Mouse (Mus musculus): Measurements from ENCODE around the gene Rad51c.
"Not testable (repeated sequence)": the region's sequence is repeated elsewhere in the genome, so short reads cannot be mapped to it uniquely, and the experiment has no call there.

Rad51c gene

DNA sequence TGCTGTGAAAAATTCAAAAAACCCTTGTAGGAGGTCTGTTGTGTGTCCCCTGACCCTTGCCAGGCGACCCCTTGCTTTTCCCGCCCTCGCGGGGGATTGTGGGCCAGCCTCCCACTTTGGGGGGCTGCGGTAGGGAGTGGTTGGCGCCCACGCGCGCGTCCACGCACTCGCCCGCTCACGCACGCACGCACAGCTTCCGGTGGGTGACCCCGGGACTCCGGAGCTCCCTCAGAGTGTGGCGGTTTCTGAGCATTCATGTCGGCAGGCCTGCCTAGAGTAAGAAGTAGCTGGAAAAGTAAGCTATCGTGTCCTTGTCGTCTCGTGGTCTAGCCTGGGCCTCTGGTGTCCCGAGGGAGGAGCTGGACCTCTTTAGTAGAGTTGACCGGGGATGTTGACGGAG is at the start of gene Rad51c, which contains the start of gene Tex14:
TSS of gene Rad51c (minus strand) at position 79 of the 400 bp plus-strand sequence.
TSS of gene Tex14 (plus strand) at position 190 of the 400 bp plus-strand sequence.
- DNase-seq (ENCODE audit: low spot score): no peak

DNA sequence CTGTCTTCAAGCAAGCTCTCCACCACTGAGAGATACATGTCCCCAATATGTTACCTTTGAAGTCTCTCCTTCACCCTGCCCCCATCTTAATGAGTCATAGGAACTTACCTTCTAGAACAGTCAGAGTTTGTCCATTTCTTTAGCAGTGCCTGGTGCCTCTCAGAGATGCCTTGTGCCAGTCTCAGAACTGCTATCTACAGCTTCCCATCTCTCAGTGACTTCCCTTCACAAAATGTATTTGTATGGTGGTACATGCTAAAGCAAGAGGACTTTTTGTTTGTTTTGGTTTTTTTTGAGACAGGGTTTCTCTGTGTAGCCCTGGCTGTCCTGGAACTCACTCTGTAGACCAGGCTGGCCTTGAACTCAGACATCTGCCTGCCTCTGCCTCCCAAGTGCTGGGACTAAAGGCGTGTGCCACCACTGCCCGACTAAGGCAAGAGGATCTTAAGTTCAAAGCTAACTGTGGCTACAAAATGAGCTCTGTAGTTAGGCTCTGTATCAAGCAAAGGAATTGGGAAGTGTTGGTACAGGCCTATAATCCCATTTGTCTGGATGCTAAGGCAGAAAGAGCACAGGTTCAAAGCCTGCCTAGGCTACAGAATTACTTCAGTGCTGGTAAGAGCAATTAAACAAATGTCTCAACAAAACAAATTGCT is 49.4 kb upstream of the Rad51c start:
- no peak for DNase-seq (ENCODE audit: low spot score)

DNA sequence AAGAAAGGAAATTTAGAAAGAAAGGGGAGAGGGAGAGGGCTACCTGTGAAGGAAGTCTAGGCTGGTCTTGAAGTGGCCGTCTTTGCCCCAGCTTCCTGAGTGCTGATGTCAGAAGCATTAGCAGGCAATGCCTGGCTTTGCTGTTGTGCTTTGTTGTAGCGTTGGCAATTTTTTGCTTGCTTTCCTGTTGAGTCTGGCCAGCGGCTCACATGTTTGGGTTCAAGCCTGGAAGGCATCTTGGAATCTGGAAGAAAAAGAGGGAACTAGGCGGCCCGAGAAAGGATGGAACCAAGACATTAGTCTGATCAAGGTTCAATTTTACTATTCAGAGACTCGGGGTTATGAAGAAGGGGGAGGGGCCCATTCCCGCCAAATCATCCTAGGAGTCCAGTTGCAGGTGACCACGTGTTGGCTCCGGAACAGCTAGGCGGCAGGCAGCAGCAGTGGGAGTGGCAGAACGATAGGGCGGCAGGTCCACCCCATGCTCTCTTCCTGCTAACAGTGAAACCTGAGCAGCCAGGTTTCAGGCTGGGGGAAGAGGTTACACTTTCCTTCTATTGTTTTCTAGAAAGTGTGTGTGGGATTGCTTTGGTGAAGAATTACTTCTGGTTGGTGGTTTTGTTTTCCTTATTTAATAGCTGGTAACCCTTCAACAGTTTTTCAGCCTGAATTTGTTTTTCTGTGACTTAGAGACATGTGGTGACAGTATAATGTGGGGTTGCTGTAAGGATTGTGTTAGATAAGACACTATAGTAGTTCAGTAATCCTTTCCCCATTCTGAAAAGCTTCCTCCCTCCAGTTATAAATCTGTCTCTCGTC is 48.7 kb upstream of the Rad51c start:
- DNase-seq (ENCODE audit: low spot score): no peak

DNA sequence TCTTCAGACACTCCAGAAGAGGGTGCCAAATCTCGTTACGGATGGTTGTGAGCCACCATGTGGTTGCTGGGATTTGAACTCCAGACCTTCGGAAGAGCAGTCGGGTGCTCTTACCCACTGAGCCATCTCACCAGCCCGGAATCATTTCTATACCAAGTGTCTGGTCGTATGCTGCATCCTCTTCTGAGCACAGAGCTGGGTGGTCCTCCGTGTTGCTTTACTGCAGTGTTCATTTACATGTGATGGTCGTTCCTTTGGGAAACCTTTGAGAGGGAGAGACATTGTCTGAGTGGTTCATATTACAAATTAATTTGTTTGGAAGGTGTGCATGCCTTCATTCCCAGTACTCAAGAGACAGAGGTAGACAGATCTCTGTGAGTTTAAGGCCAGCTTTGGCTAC is 48.0 kb upstream of the Rad51c start:
- not testable (repeated sequence) for DNase-seq (ENCODE audit: low spot score)

DNA sequence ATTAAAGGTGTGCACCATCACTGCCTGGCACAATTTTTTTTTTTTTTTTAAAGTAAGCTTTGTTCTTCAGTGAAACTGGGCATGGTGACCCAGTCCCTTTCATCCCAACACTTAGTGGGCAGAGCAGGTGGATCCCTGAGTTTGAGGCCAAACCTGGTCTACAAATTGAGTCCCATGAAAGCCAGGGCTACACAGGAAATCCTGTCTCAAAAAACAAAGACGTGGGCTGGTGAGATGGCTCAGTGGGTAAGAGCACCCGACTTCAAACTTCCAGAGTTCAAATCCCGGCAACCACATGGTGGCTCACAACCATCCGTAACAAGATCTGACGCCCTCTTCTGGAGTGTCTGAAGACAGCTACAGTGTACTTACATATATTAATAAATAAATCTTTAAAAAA is 45.1 kb upstream of the Rad51c start:
- not testable (repeated sequence) for DNase-seq (ENCODE audit: low spot score)

DNA sequence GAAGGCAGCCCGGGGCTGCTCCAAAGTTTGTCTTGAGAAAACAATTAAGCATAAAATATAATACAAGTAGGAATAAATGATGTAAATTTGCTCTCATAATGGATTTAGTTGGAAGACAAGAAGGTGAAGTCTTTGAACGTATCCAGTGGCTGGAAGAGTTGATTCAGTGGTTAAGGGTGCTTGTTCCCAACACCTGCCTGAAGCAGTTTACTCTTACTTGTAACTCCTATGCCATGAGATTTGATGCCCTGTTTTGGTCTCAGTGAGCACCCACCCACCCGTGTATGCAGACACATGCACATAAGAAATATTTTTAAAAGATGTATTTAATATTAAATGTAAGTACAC is 44.4 kb upstream of the Rad51c start:
- DNase-seq (ENCODE audit: low spot score): no peak

DNA sequence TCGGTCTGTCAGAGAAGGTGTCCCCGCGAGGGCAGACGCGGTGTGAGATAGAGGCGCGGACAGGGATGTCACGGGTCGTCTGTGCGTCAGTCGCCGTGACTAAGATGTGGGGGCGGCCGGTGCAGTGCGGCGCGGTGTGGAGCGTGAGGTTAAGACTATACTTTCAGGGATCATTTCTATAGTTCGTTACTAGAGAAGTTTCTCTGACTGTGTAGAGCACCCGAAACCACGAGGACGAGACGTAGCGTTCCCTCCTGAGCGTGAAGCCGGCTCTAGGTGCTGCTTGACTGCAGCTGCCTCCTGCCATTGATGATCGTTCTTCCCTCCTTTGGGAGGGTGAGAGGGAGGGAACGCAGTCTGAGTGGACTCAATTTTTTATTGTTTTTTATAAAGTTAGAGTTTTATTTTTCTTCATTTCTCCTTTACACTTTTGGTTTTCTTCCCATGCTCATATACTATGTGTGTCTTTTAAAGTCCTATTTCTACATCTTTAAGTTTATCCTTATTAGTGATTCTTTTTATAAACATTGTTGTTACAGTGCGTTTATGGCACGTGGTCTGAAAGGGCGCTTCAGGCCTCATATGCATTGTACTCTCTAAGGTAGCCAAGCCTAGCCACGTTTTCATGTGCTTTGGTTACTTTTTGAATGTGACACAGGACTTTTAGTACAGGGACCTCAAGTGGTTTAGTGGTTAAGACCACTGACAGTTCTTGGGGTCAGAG is 43.9 kb upstream of the Rad51c start:
- not testable (repeated sequence) for DNase-seq (ENCODE audit: low spot score)

DNA sequence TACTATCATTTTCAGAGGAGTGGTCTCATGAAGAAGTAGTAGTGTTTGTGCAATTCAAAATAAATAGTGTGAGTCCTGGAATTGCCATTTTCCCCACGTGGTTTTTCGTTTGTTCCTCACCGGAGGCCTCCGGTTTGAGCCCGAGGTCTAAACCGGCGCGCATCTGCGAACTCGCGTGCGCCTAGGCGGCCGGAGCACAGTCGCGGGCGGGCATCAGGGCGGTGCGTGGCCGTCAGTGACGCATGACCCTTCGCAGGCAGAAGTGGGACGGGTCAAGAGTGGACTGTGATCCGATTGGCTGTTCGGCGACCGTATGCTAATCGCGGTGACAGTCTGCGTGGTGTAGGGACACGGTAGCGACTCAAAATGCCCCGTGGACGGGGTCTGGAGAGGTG is 43.3 kb upstream of the Rad51c start:
- DNase-seq (ENCODE audit: low spot score): peak; percentile 88

DNA sequence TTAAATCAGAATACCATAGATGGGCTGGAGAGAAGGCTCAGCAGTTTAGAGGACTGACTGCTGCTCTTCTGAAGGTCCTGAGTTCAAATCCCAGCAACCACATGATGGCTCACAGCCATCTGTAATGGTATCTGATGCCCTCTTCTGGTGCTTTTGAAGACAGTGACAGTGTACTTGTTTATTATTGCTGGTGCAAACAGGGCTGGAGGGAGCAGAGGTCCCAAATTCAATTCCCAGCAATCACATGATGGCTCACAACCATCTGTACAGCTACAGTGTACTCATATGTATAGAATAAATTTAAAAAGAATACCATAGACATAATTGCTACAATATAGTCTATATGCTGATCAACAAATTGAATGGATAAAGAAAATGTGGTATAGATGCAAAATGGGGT is 42.7 kb upstream of the Rad51c start:
- DNase-seq (ENCODE audit: low spot score): no peak

DNA sequence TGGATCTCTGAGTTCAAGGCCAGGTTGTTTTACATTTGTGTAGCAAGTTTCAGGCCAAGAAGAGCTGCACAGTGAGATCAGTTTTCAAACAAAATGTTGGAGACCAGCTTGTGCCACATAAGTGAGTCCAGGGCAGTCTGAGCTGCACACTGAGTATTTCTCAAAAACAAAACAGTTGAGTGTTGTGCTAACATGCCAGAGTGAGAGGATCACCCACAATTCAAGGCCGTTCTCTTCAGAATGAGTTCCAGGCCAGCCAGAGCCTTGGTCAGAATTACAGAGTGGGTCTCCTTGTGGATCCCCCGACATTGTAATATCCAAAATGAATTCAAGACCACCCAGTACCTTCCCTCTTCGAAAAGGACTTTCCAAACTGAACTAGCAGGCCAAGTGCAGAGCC is 41.4 kb upstream of the Rad51c start:
- DNase-seq (ENCODE audit: low spot score): no peak

DNA sequence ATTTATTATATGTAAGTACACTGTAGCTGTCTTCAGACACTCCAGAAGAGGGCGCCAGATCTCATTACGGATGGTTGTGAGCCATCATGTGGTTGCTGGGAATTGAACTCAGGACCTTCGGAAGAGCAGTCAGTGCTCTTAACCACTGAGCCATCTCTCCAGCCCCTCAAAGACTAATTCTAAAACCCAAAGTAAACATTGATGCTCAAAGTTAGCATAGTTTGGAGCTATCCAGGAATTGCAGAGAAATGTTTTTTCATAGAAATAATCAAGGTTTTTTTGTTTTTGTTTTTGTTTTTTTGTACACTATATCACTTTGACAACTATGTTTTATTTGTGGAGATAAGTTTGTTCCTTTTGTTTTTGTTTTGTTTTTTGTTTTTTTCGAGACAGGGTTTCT is 40.8 kb upstream of the Rad51c start:
- DNase-seq (ENCODE audit: low spot score): not testable (repeated sequence)

DNA sequence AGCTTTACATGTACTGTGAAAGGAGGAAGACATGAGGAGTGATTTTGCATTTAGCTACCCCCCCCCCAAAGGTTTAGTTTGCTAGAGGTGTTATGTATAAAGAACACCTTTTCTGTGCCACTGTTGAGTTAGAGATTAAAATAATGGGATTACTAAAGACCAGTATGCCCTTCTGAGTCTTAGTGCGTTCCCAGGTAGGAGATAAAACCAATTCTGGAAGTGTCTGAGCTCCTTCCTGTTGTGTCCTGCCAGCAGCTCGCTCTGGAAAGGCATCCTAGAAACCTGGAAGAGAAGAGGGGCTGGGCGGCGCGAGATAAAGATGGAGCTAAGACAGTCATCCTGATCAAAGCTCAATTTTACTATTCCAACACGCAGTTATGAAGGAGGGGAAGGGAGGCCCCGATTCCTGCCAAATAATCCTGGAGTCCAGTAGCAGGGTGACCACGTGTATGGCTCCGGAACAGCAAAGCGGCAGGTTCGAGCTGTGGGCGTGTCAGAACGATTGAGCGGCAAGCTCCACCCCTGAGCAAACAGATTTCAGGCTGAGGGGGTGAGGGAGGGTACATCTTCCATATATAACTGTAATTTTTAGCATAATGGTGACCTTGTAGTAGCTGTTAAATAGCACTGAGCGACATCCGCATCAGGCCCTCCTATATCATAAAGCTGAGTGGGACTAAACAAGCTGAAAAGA is 40.1 kb upstream of the Rad51c start:
- DNase-seq (ENCODE audit: low spot score): no peak

DNA sequence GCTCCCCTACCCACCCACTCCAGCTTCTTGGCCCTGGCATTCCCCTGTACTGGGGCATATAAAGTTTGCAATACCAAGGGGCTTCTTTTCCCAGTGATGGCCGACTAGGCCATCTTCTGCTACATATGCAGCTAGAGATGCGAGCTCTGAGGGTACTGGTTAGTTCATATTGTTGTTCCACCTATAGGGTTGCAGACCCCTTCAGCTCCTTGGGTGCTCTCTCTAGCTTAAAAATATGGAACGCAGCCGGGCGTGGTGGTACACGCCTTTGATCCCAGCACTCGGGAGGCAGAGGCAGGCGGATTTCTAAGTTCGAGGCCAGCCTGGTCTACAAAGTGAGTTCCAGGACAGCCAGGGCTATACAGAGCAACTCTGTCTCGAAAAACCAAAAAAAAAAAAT is 39.3 kb upstream of the Rad51c start:
- DNase-seq (ENCODE audit: low spot score): not testable (repeated sequence)

DNA sequence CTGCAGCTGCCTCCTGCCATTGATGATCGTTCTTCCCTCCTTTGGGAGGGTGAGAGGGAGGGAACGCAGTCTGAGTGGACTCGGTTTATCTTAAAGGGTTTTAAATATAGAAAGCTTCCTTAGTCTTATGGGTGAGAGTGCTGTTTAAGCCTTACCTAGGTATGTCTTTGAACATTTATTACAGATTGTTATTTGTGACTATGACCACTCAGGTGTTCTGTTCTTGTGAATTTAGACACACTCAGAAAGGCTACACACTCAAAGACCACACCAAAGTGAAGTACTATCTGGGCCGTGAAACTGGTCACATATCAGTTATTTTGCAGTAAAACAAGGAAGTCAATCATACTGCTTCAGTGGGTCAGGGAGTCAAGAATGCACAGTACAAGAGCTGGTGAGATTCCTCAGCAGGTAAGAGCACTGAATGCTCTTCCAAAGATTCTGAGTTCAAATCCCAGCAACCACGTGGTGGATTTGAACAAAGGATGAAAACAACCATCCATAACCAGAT is 38.7 kb upstream of the Rad51c start:
- DNase-seq (ENCODE audit: low spot score): peak; percentile 57

DNA sequence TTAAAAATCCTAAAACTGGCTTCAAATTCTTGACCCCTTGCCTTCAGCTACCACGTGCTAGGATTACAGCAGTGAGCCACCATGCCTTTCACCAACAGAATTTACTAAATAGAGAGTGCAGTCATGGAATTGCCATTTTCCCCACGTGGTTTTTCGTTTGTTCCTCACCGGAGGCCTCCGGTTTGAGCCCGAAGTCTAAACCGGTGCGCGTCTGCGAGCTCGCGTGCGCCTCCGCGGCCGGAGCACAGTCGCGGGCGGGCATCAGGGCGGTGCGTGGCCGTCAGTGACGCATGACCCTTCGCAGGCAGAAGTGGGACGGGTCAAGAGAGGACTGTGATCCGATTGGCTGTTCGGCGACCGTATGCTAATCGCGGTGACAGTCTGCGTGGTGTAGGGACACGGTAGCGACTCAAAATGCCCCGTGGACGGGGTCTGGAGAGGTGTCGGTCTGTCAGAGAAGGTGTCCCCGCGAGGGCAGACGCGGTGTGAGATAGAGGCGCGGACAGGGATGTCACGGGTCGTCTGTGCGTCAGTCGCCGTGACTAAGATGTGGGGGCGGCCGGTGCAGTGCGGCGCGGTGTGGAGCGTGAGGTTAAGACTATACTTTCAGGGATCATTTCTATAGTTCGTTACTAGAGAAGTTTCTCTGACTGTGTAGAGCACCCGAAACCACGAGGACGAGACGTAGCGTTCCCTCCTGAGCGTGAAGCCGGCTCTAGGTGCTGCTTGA is 38.1 kb upstream of the Rad51c start:
- DNase-seq (ENCODE audit: low spot score): peak; percentile 64

DNA sequence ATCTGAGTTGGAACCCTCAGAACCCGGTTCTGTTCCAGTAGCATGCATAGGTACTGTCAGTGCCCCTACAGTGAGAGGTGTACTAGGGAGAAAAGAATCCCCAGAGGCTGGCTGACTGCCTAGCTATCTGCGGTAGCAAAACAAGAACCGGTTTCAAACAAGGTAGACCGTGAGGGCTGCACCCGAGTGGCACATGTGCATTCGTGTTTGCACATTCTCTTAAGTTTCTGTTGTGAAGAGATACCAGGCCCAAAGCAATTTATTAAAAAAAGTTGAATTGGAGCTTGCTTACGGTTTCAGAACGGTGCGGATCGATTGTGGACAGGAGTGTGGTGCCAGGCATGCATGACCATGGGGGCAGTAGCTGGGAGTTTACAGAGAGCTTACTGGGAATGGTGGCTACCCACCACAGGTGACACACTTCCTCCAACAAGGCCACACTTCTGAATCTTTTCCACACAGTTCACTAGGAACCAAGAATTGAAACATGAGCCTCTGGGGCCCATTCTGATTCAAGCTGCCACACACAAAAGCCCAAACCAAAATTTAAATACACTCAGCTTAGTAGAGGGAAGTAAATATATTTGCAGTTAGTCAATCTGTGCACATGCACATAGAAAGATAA is 35.2 kb upstream of the Rad51c start:
- DNase-seq (ENCODE audit: low spot score): no peak

DNA sequence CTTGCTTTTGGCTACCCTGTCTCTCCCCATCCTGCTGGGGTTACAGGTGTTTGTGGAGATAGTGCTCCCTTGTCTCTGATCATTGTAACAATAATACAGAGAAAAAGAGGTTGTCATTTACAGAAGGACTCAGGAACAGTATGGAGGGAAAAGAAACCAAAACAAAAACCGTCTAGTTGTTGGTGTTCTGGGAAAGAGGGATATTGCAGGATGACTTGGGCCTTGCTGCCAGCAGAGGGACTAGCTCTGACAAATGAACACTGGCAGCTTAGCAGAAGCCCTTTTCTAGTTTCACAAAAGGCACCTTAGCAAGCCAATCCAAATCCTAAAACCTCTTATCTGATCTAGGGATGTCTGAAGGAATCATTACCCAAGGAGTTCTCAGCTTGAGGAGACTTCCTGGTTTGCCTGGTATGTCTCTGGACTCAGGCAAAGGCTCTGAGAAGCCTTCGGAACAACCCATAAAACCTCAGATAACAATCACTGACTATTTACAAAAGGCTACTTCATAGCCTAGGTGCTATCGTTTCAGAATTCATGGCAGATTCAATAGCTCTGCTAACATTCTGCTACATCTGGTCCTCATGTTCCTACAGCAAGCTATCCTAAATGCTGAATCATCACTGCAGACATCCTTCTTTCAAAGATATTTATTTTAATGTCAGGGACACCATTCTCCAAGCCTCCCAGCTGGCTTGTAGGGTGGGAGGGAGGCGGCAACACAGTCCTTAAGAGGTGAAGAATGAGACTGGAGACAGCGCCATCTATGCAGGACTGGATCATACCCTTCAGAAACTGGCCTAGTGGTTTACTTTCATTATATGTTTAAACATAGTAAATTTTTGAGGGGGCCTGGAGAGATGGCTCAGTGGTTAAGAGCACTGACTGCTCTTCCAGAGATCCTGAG is 31.8 kb upstream of the Rad51c start:
- no peak for DNase-seq (ENCODE audit: low spot score)

DNA sequence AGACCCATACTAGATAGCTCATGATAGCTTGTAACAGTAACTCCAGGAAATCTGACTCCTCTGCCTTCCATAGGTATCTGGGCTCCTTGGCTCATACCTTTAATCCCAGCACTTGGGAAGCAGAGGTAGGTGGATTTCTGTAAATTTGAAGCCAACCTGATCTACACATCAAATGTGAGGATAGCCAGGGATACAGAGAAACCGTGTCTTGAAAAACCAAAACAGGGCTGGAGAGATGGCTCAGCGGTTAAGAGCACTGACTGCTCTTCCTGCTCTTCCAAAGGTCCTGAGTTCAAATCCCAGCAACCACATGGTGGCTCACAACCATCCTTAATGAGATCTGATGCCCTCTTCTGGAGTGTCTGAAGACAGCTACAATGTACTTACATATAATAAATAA is 30.4 kb upstream of the Rad51c start:
- not testable (repeated sequence) for DNase-seq (ENCODE audit: low spot score)

DNA sequence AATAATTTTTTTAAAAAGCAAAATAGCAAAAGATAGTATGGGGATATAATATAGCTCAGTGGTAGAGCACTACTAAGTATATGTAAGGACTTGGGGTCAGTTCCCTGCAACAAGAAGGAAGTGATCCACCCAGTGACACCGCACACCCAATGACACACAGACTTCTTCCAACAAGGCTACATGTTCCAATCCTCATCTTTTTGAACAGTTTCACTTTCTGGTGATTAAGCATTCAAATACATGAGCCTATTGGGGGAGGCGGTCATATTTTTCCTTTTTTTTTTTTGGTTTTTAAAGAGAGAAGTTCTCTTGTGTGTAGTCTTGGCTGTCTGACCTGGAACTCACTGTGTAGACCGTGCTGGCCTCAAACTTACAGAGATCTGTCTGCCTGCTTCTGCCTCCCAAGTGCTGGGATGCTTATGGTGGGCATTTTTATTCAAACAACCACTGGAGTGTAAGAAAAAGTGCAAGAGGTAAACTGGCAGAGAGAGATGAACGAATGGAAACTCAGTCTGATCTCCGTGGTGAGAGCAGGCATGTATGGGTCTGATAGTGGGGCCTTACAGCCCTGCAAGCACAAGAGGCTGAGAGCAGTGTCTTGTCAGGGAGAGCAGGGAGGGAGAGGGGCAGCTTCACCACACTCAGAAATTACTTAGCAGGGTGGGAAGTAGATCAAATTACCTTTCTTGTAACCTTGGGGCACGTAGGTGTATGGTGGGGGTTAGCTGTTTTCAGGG is 28.3 kb upstream of the Rad51c start:
- DNase-seq (ENCODE audit: low spot score): no peak

Measured in ovary, postnatal 14 days (tissue).